Mouse (Mus musculus): ENCODE measurements around the gene Tacr2. TPM values are rescaled to one million over a fixed set of nuclear protein-coding genes. Genes with fewer than 3 reads are reported as not detected.

Gene Tacr2
- polyA plus RNA-seq (2014; fragmentation: Illumina TruSeq; extraction: RNeasy Lipid Tissue Mini Kit (QIAGEN cat#74804); ENCODE audit: low read depth, low replicate concordance): 1.0 TPM

DNA sequence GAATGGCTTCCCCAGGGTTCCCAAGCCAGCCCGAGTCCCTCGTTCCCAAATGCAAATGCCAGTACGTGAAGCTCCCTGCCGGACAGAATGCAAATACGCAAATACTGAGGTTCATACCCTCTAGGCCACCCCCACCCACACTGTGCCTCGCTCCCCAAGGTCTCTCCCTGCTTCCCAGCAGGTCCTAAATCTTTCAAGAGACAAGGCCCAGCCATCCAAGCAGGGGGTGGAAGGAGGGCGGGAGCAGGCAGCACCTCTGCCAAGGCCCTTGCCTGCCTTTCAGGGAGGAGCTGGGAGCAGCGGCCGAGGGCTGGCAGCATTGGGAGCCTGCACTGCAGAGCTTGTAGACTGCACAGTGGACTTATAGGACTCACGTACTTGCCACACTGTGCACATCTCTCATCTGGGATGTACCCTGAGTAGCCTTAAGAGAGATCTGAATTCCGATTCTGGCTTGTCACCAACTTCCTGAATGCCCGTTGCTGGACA lies at the start of gene Tacr2:
Gene Tacr2 (plus strand): TSS at position 439 of the 489 bp plus-strand sequence.

DNA sequence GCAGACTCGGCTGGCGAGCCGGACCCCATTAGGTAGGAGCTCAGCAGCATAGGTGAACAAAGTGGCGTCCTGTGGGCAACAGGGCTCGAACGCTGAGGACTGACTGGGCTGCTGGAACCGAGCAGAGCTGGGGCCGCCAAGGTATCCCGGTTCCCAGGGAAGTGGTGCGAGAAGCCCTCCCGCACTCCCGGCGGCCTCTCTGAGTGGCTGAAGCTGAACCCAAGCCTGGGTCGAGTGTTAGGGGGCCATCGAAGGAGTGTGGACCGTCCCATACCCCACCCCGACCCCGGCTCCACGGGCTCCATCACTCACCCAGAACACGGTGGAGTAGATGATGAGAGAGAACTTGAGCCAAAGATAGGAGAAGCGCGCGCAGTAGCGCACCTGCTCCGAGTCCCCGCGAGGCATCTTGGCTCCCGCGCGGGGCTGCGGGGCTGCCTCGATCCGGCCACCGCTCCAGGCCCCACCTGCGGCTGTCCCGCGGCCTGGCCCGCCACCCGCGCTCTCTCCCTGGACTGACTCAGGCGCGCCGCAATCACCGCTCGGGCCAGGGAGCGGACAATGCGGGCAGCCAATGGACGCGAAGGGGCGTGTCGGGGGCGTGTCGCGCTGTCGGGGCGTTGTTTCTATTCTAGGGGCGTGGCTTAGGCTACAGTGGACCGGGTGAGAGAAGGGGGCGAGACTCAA lies 21.4 kb upstream of the Tacr2 start, which contains the start of gene Tspan15:
Gene Tspan15 (minus strand): TSS at position 544 of the 687 bp plus-strand sequence.

Other genes with a start within 250 kb of the Tacr2 start
- not detected for gene Neurog3, start 119.3 kb upstream of the Tacr2 start, polyA plus RNA-seq (2014; fragmentation: Illumina TruSeq; extraction: RNeasy Lipid Tissue Mini Kit (QIAGEN cat#74804); ENCODE audit: low read depth, low replicate concordance)
- gene Fam241b, start 108.5 kb upstream of the Tacr2 start, polyA plus RNA-seq (2014; fragmentation: Illumina TruSeq; extraction: RNeasy Lipid Tissue Mini Kit (QIAGEN cat#74804); ENCODE audit: low read depth, low replicate concordance): 13.8 TPM
- 42.9 TPM for gene Tspan15, start 21.2 kb upstream of the Tacr2 start, polyA plus RNA-seq (2014; fragmentation: Illumina TruSeq; extraction: RNeasy Lipid Tissue Mini Kit (QIAGEN cat#74804); ENCODE audit: low read depth, low replicate concordance)
- gene Hk1, start 127.5 kb downstream of the Tacr2 start, polyA plus RNA-seq (2014; fragmentation: Illumina TruSeq; extraction: RNeasy Lipid Tissue Mini Kit (QIAGEN cat#74804); ENCODE audit: low read depth, low replicate concordance): 13.4 TPM
- gene Hkdc1, start 170.1 kb downstream of the Tacr2 start, polyA plus RNA-seq (2014; fragmentation: Illumina TruSeq; extraction: RNeasy Lipid Tissue Mini Kit (QIAGEN cat#74804); ENCODE audit: low read depth, low replicate concordance): 0.22 TPM
- not detected for gene 4930507D05Rik, start 197.1 kb downstream of the Tacr2 start, polyA plus RNA-seq (2014; fragmentation: Illumina TruSeq; extraction: RNeasy Lipid Tissue Mini Kit (QIAGEN cat#74804); ENCODE audit: low read depth, low replicate concordance)
- gene Supv3l1, start 197.3 kb downstream of the Tacr2 start, polyA plus RNA-seq (2014; fragmentation: Illumina TruSeq; extraction: RNeasy Lipid Tissue Mini Kit (QIAGEN cat#74804); ENCODE audit: low read depth, low replicate concordance): 18.1 TPM
- gene Vps26a, start 234.4 kb downstream of the Tacr2 start, polyA plus RNA-seq (2014; fragmentation: Illumina TruSeq; extraction: RNeasy Lipid Tissue Mini Kit (QIAGEN cat#74804); ENCODE audit: low read depth, low replicate concordance): 167 TPM

Data from sigmoid colon, adult 10 weeks (tissue).